Mouse (Mus musculus): ENCODE results near the gene B3gnt8.

DNA sequence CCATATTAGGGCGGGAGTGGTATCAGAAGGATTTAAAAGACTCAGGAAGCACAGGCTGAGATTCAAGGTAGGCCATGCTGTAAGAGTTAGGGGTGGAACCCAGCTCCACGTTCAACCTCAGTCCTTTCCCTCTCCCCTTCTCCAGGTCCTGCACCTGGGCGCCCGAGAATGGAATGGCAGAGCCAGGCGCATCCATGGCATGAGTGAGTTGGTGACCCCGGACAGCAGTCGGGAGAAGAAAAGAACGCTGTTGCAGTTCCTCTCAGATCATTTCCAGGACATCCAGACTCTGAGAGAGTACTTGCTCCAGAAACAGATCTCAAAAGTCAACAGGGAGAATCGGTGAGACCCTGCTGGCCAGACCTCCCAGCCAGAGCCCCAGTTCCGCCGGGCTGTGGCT, 5.7 kb upstream of the B3gnt8 start:
- TF ChIP-seq CTCF (IDR thresholded peaks at IDR 0.05; ENCODE audit: borderline replicate concordance, control insufficient read depth, extremely low read depth, insufficient read depth, low read length, poor library complexity) (no peak), POLR2A (IDR thresholded peaks at IDR 0.05; ENCODE audit: control insufficient read depth, extremely low read depth, insufficient read depth, low read length, poor library complexity) (no peak)

Data from thymus, adult 2 months (tissue).